Mouse (Mus musculus) midbrain, embryonic 16.5 days (tissue): ENCODE measurements at regions not wholly inside any gene's neighbourhood (a gene's known extent, or its start where the extent isn't known, plus 50 kb on each side); places are given as distances from the start of the nearest gene placed in this dataset.
"Not testable (repeated sequence)": the region's sequence is repeated elsewhere in the genome, so short reads cannot be mapped to it uniquely, and the experiment has no call there.

Experiments
- ATAC-seq: fragments of 200-750 bp; cut with Nextera tagmentation; 2 replicates; pipeline ENCODE4 v1.8.0; 2017; ENCODE audit warnings: moderate TSS enrichment
- H3K27ac ChIP-seq: fragments of 300-500 bp; sonication (generic); 2 replicates; pipeline ENCODE4 v1.5.1; 2014; ENCODE audit warnings: mild to moderate bottlenecking, low read length, mixed read lengths
- H3K27me3 ChIP-seq: fragments of 300-500 bp; sonication (generic); 2 replicates; pipeline ENCODE4 v1.6.1; 2014; ENCODE audit warnings: low read depth, low read length, mixed read lengths; ENCODE audit not compliant: control insufficient read depth, insufficient read depth
- H3K36me3 ChIP-seq: fragments of 300-500 bp; sonication (generic); 2 replicates; pipeline ENCODE4 v1.6.1; 2014; ENCODE audit warnings: mild to moderate bottlenecking, low read length, moderate library complexity, mixed read lengths; ENCODE audit not compliant: control insufficient read depth, insufficient read depth
- H3K4me1 ChIP-seq: fragments of 300-500 bp; sonication (generic); 2 replicates; pipeline ENCODE4 v1.6.1; 2014; ENCODE audit warnings: mild to moderate bottlenecking, low read length, mixed read lengths; ENCODE audit not compliant: control insufficient read depth, insufficient read depth
- H3K4me2 ChIP-seq: fragments of 300-500 bp; sonication (generic); 2 replicates; pipeline ENCODE4 v1.6.1; 2014; ENCODE audit warnings: mild to moderate bottlenecking, low read length, mixed read lengths
- H3K4me3 ChIP-seq: fragments of 300-500 bp; sonication (generic); 2 replicates; pipeline ENCODE4 v1.5.1; 2014; ENCODE audit warnings: low read depth, mild to moderate bottlenecking, low read length, moderate library complexity, mixed read lengths
- H3K9ac ChIP-seq: fragments of 300-500 bp; sonication (generic); 2 replicates; pipeline ENCODE4 v1.6.1; 2014; ENCODE audit warnings: low read depth, low read length, mixed read lengths
- H3K9me3 ChIP-seq: fragments of 300-500 bp; sonication (generic); replicated peaks from 2 replicates; pipeline ENCODE4 v1.6.1; 2014; ENCODE audit warnings: mild to moderate bottlenecking, low read length, mixed read lengths; ENCODE audit not compliant: control insufficient read depth, poor library complexity, severe bottlenecking
- WGBS: fragments of 180-500 bp; shearing (Covaris S2); extraction: QIAGEN DNeasy Blood & Tissue Kit; methylation state at CpG from one replicate; pipeline ENCODE4 v1.1.7; 2014; 5-methylcytosine and 5-hydroxymethylcytosine counted together

- not testable (repeated sequence) for H3K27ac ChIP-seq, H3K9me3 ChIP-seq, H3K9ac ChIP-seq, H3K27me3 ChIP-seq, ATAC-seq, H3K4me3 ChIP-seq, H3K4me1 ChIP-seq, H3K4me2 ChIP-seq, H3K36me3 ChIP-seq
- 97% methylated on average over 16 of the region's 16 CpGs for WGBS
These were observed 74.2 kb upstream of the Cdh13 start for GRCm38 (mm10) chr8:118209301-118209700.

- no peaks in the 10 kb centered on the region for H3K27me3 ChIP-seq
- 93% methylated on average over 6 of the region's 6 CpGs for WGBS
- H3K4me1 ChIP-seq: no peaks in the 10 kb centered on the region
- ATAC-seq: no peak
- H3K4me3 ChIP-seq: no peak overlapping the region
- H3K36me3 ChIP-seq: no peaks in the 10 kb centered on the region
- no peak overlapping the region for H3K27ac ChIP-seq
- H3K9ac ChIP-seq: no peak overlapping the region
- H3K4me2 ChIP-seq: no peak overlapping the region
- no peaks in the 10 kb centered on the region for H3K9me3 ChIP-seq
These were observed 92.7 kb upstream of the Cdh13 start for GRCm38 (mm10) chr8:118190866-118191265.

GRCm38 (mm10) chr8:118189226-118189625 is 94.3 kb upstream of the Cdh13 start:
- H3K9ac ChIP-seq: no peak overlapping the region
- no peak overlapping the region for H3K4me3 ChIP-seq
- H3K27ac ChIP-seq: no peak overlapping the region
- no peaks in the 10 kb centered on the region for H3K4me1 ChIP-seq
- no peaks in the 10 kb centered on the region for H3K36me3 ChIP-seq
- ATAC-seq: no peak
- no peaks in the 10 kb centered on the region for H3K27me3 ChIP-seq
- H3K4me2 ChIP-seq: no peak overlapping the region
- H3K9me3 ChIP-seq: no peaks in the 10 kb centered on the region
- WGBS: 58% methylated on average over 15 of the region's 15 CpGs

DNA sequence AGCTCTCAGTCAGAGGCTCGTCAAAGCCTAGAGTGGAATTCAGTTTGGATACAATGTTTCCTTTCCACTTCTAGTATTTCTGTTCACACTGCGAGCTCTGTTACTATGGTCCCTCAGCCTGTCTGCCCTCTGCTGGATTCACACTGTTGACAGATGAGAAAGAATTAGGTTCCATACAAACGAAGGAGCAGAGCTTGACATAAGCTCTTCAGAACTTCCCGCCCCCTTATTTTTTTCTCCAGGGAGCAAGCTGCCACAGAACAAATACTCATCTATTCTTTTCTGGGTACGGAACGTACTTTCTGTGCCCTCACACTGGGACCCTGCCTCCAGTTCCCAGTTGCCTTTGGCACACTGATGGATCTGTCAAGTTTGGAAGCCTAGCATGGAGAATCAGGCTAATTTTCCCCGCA is 114.5 kb upstream of the Cdh13 start:
- ATAC-seq: peak; percentile 17; the same call in 1 of the 2 replicates
- Histone ChIP-seq H3K27me3 (no peaks in the 10 kb centered on the region), H3K9me3 (no peaks in the 10 kb centered on the region), H3K4me3 (no peak overlapping the region), H3K27ac (no peak overlapping the region), H3K4me1 (no peaks in the 10 kb centered on the region), H3K4me2 (no peak overlapping the region), H3K36me3 (no peaks in the 10 kb centered on the region), H3K9ac (no peak overlapping the region)
- WGBS: 34% methylated on average over 7 of the region's 7 CpGs

- 54% methylated on average over 10 of the region's 10 CpGs for WGBS
- Histone ChIP-seq H3K27me3 (no peaks in the 10 kb centered on the region), H3K4me1 (no peaks in the 10 kb centered on the region), H3K4me3 (no peak overlapping the region), H3K9ac (no peak overlapping the region), H3K9me3 (no peaks in the 10 kb centered on the region), H3K27ac (no peak overlapping the region), H3K4me2 (no peak overlapping the region), H3K36me3 (no peaks in the 10 kb centered on the region)
- ATAC-seq: 0 out of 2 replicates have a peak, but pooled peaks have one; percentile 56
These were observed 121.4 kb upstream of the Cdh13 start for GRCm38 (mm10) chr8:118162171-118162570.

- H3K4me1 ChIP-seq: peaks cover 4% of the 10 kb centered on the region; the same call in 1 of the 2 replicates
These were observed 136.0 kb upstream of the Cdh13 start for GRCm38 (mm10) chr8:118147359-118148205.

GRCm38 (mm10) chr8:118144546-118144945 is 139.0 kb upstream of the Cdh13 start:
- ATAC-seq: no peak
- Histone ChIP-seq H3K9me3 (no peaks in the 10 kb centered on the region), H3K27ac (no peak overlapping the region), H3K27me3 (no peaks in the 10 kb centered on the region), H3K4me1 (peaks cover 4% of the 10 kb centered on the region; the same call in 1 of the 2 replicates), H3K4me2 (no peak overlapping the region), H3K36me3 (no peaks in the 10 kb centered on the region), H3K9ac (no peak overlapping the region), H3K4me3 (no peak overlapping the region)
- WGBS: 66% methylated on average over 5 of the region's 5 CpGs

More at GRCm38 (mm10) chr8:118147359-118148205, 136.0 kb upstream of the Cdh13 start:
- H3K27ac ChIP-seq: no peak overlapping the region
- no peak overlapping the region for H3K9ac ChIP-seq
- ATAC-seq: no peak
- no peaks in the 10 kb centered on the region for H3K9me3 ChIP-seq
- no peaks in the 10 kb centered on the region for H3K36me3 ChIP-seq
- no peak overlapping the region for H3K4me3 ChIP-seq
- H3K4me2 ChIP-seq: no peak overlapping the region
- no peaks in the 10 kb centered on the region for H3K27me3 ChIP-seq
- 22% methylated on average over 10 of the region's 10 CpGs for WGBS

DNA sequence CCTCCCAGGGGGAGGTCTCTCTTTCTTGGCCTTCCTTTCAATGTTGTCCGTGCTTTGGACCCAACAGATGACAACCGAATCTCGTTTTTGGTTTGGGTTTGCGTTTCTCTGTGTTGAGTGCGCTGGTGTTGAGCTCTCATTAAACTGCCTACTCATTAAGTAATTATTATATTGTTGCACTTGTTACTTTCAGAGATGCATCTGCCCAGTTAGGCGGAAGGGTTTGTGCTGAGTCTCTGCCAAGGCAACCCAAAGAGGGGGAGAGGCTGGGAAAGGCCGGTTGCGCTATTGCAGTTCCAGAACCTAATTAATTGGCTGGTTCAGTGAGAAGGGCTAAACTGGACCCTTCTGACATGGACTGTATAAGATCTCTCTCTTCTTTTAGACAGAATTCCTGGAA is 141.2 kb upstream of the Cdh13 start:
- no peaks in the 10 kb centered on the region for H3K27me3 ChIP-seq
- no peak for ATAC-seq
- no peak overlapping the region for H3K9ac ChIP-seq
- H3K27ac ChIP-seq: no peak overlapping the region
- 84% methylated on average over 8 of the region's 8 CpGs for WGBS
- H3K36me3 ChIP-seq: no peaks in the 10 kb centered on the region
- no peak overlapping the region for H3K4me3 ChIP-seq
- 0 out of 2 replicates have a peak, but pooled peaks cover 4% of the 10 kb centered on the region for H3K4me1 ChIP-seq
- H3K9me3 ChIP-seq: no peaks in the 10 kb centered on the region
- H3K4me2 ChIP-seq: no peak overlapping the region

GRCm38 (mm10) chr8:118139928-118140327 is 143.6 kb upstream of the Cdh13 start:
- WGBS: 78% methylated on average over 6 of the region's 6 CpGs
- no peaks in the 10 kb centered on the region for H3K36me3 ChIP-seq
- no peak overlapping the region for H3K4me2 ChIP-seq
- no peak overlapping the region for H3K27ac ChIP-seq
- no peaks in the 10 kb centered on the region for H3K4me1 ChIP-seq
- ATAC-seq: no peak
- no peak overlapping the region for H3K9ac ChIP-seq
- no peak overlapping the region for H3K4me3 ChIP-seq
- H3K9me3 ChIP-seq: no peaks in the 10 kb centered on the region
- no peaks in the 10 kb centered on the region for H3K27me3 ChIP-seq
